Mouse (Mus musculus): ENCODE data around the gene Tet1. TPM values are rescaled to one million over a fixed set of nuclear protein-coding genes. Genes with fewer than 3 reads are reported as not detected.
"Not testable (repeated sequence)": the region's sequence is repeated elsewhere in the genome, so short reads cannot be mapped to it uniquely, and the experiment has no call there.

Tet1 gene
- polyA plus RNA-seq, 1 experiment from 2014 or later: 26.9 TPM

- no peaks in the 10 kb centered on the region for H3K9me3 ChIP-seq (replicated peaks)
- H3K4me3 ChIP-seq: no peak overlapping the region
- no peaks in the 10 kb centered on the region for H3K27me3 ChIP-seq
- WGBS: 92% methylated on average over 2 of the region's 2 CpGs
- no peak overlapping the region for H3K9ac ChIP-seq
- H3K4me1 ChIP-seq (replicated peaks): no peaks in the 10 kb centered on the region
- H3K27ac ChIP-seq: no peak overlapping the region
- ATAC-seq (replicated peaks; ENCODE audit: insufficient number of reproducible peaks, insufficient read depth, low FRiP score, low read depth): no peak
- H3K4me2 ChIP-seq: no peak overlapping the region
- H3K36me3 ChIP-seq: no peaks in the 10 kb centered on the region
These were observed 105.5 kb downstream of the Tet1 start for GRCm38 (mm10) chr10:62803296-62803695.

- Histone ChIP-seq H3K9ac (no peak overlapping the region), H3K4me2 (no peak overlapping the region), H3K4me3 (no peak overlapping the region), H3K36me3 (peaks cover 10% of the 10 kb centered on the region), H3K4me1 (replicated peaks) (peaks cover 11% of the 10 kb centered on the region), H3K27me3 (no peaks in the 10 kb centered on the region), H3K27ac (peak overlapping the region; percentile 97; the same call in 1 of the 2 replicates), H3K9me3 (replicated peaks) (no peaks in the 10 kb centered on the region)
- ATAC-seq (replicated peaks; ENCODE audit: insufficient number of reproducible peaks, insufficient read depth, low FRiP score, low read depth): no peak
- 96% methylated on average over 4 of the region's 4 CpGs for WGBS
These were observed 114.6 kb downstream of the Tet1 start for GRCm38 (mm10) chr10:62794221-62794620.

- 15% methylated on average over 2 of the region's 2 CpGs for WGBS
- H3K9ac ChIP-seq: no peak overlapping the region
These were observed 115.7 kb downstream of the Tet1 start for GRCm38 (mm10) chr10:62793091-62793453.

GRCm38 (mm10) chr10:62792177-62793090 lies 116.4 kb downstream of the Tet1 start, which contains the start of gene Ccar1:
TSS of gene Ccar1 (minus strand) at chr10:62792286.
- Histone ChIP-seq H3K27ac (peak within 1 kb of the TSS; percentile 97), H3K9me3 (replicated peaks) (no peaks in the 10 kb centered on the region), H3K4me1 (replicated peaks) (peaks cover 22% of the 10 kb centered on the region), H3K9ac (peak within 1 kb of the TSS; percentile 92), H3K36me3 (peaks cover 25% of the 10 kb centered on the region), H3K27me3 (no peaks in the 10 kb centered on the region), H3K4me3 (peak within 1 kb of the TSS; percentile 86), H3K4me2 (peak within 1 kb of the TSS; percentile 74)
- 2% methylated on average over 55 of the region's 55 CpGs for WGBS
- ATAC-seq (replicated peaks; ENCODE audit: insufficient number of reproducible peaks, insufficient read depth, low FRiP score, low read depth): peak; percentile 97

More at GRCm38 (mm10) chr10:62793091-62793453, 115.7 kb downstream of the Tet1 start:
- peak overlapping the region; percentile 97 for H3K27ac ChIP-seq
- H3K27me3 ChIP-seq: no peaks in the 10 kb centered on the region
- no peaks in the 10 kb centered on the region for H3K9me3 ChIP-seq (replicated peaks)
- ATAC-seq (replicated peaks; ENCODE audit: insufficient number of reproducible peaks, insufficient read depth, low FRiP score, low read depth): no peak; the same call in 1 of the 2 replicates
- H3K4me3 ChIP-seq: peak overlapping the region; percentile 86
- H3K36me3 ChIP-seq: peaks cover 19% of the 10 kb centered on the region
- peaks cover 19% of the 10 kb centered on the region for H3K4me1 ChIP-seq (replicated peaks)
- H3K4me2 ChIP-seq: peak overlapping the region; percentile 59

- H3K27ac ChIP-seq: peak overlapping the region; percentile 97
- peak; percentile 74 for ATAC-seq (replicated peaks; ENCODE audit: insufficient number of reproducible peaks, insufficient read depth, low FRiP score, low read depth)
- H3K9ac ChIP-seq: peak overlapping the region; percentile 92
- H3K27me3 ChIP-seq: no peaks in the 10 kb centered on the region
- H3K4me1 ChIP-seq (replicated peaks): peaks cover 24% of the 10 kb centered on the region
- H3K4me3 ChIP-seq: peak overlapping the region; percentile 86
- WGBS: under 1% methylated on average over 68 of the region's 78 CpGs
- H3K9me3 ChIP-seq (replicated peaks): no peaks in the 10 kb centered on the region
- peak overlapping the region; percentile 74 for H3K4me2 ChIP-seq
- peaks cover 34% of the 10 kb centered on the region for H3K36me3 ChIP-seq
These were observed 117.3 kb downstream of the Tet1 start for GRCm38 (mm10) chr10:62791251-62792176.

DNA sequence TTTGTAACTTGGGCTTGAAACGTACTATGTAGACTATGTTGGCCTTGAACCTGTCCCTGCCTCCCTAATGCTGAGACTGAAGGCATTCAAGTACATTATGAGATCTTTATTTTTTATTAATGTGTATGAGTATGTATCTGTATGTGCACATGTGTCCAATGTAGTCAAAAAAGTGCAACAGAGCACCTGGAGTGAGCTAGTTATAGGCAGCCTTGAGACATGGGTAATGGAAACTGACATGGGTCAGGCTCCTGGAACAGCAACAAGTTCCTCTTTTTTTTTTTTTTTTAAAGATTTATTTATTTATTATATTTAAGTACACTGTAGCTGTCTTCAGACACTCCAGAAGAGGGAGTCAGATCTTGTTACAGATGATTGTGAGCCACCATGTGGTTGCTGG lies 127.0 kb downstream of the Tet1 start:
- peaks cover 95% of the 10 kb centered on the region for H3K36me3 ChIP-seq
- not testable (repeated sequence) for H3K9me3 ChIP-seq (replicated peaks); H3K4me3 ChIP-seq; H3K4me2 ChIP-seq; H3K9ac ChIP-seq; H3K4me1 ChIP-seq (replicated peaks); ATAC-seq (replicated peaks; ENCODE audit: insufficient number of reproducible peaks, insufficient read depth, low FRiP score, low read depth); H3K27me3 ChIP-seq; H3K27ac ChIP-seq
- WGBS: 91% methylated on average over 1 of the region's 1 CpGs

Other genes starting within 250 kb of the Tet1 start
- gene Stox1, start 182.9 kb downstream of the Tet1 start, polyA plus RNA-seq (2015; fragmentation: Nextera tagmentation; extraction: Ambion mirVana): 1.3 and 1.4 TPM in 2 replicates
- gene Ccar1, start 116.7 kb downstream of the Tet1 start, polyA plus RNA-seq (2015; fragmentation: Nextera tagmentation; extraction: Ambion mirVana): 75.9 and 84.1 TPM in 2 replicates
- gene Slc25a16, start 11.6 kb upstream of the Tet1 start, polyA plus RNA-seq (2015; fragmentation: Nextera tagmentation; extraction: Ambion mirVana): 12.0 and 13.1 TPM in 2 replicates
- gene Dna2, start 38.0 kb upstream of the Tet1 start, polyA plus RNA-seq (2015; fragmentation: Nextera tagmentation; extraction: Ambion mirVana): 10.1 and 13.4 TPM in 2 replicates
- 15.0 and 17.4 TPM in 2 replicates for gene Rufy2, start 71.2 kb upstream of the Tet1 start, polyA plus RNA-seq (2015; fragmentation: Nextera tagmentation; extraction: Ambion mirVana)
- 58.1 and 64.8 TPM in 2 replicates for gene Hnrnph3, start 115.2 kb upstream of the Tet1 start, polyA plus RNA-seq (2015; fragmentation: Nextera tagmentation; extraction: Ambion mirVana)
- gene Pbld2, start 115.3 kb upstream of the Tet1 start, polyA plus RNA-seq (2015; fragmentation: Nextera tagmentation; extraction: Ambion mirVana): 0.42 and 0.87 TPM in 2 replicates
- 0.64 and 0.67 TPM in 2 replicates for gene Pbld1, start 151.2 kb upstream of the Tet1 start, polyA plus RNA-seq (2015; fragmentation: Nextera tagmentation; extraction: Ambion mirVana)
- not detected in 2 replicates for gene Atoh7, start 190.7 kb upstream of the Tet1 start, polyA plus RNA-seq (2015; fragmentation: Nextera tagmentation; extraction: Ambion mirVana)

All from heart, embryonic 15.5 days (tissue).